Mouse (Mus musculus) cerebellum, adult 2 months (tissue): ENCODE measurements around the gene Trmt10b. TPM values are rescaled to one million over a fixed set of nuclear protein-coding genes. Genes with fewer than 3 reads are reported as not detected.

Source experiments
- DNase-seq, 2 experiments: peaks; one replicate each; pipeline ENCODE4 v3.0.0; 2021
- H3K27ac ChIP-seq: fragments of 200-500 bp; 2 replicates; pipeline ENCODE4 v1.5.1; 2012; ENCODE audit warnings: low read length, control low read depth, inconsistent platforms; ENCODE audit not compliant: insufficient read depth
- H3K27me3 ChIP-seq: fragments of 200-500 bp; 2 replicates; pipeline ENCODE4 v1.6.1; 2012; ENCODE audit warnings: inconsistent platforms, mild to moderate bottlenecking, low read length, moderate library complexity; ENCODE audit not compliant: control insufficient read depth, insufficient read depth
- H3K4me1 ChIP-seq: fragments of 200-500 bp; 2 replicates; pipeline ENCODE4 v1.6.1; 2011; ENCODE audit warnings: low read length; ENCODE audit not compliant: control insufficient read depth, insufficient read depth
- H3K4me3 ChIP-seq: fragments of 200-500 bp; replicated peaks from 2 replicates; pipeline ENCODE3; 2011; ENCODE audit warnings: mild to moderate bottlenecking, low read depth, low read length, control low read depth; ENCODE audit not compliant: insufficient read depth
- CTCF ChIP-seq: fragments of 200-500 bp; IDR thresholded peaks from 2 replicates; pipeline ENCODE4 v1.5.1; 2011; ENCODE audit warnings: low read depth, mild to moderate bottlenecking, control low read depth, low read length, moderate library complexity, borderline replicate concordance; ENCODE audit not compliant: insufficient read depth
- POLR2A ChIP-seq: fragments of 200-500 bp; IDR thresholded peaks from 2 replicates; pipeline ENCODE4 v1.6.1; 2011; ENCODE audit warnings: low read length, control low read depth, borderline replicate concordance; ENCODE audit not compliant: insufficient read depth
- WGBS: fragments of 180-500 bp; shearing (Covaris S2); methylation state at CpG from one replicate; pipeline ENCODE4 v1.1.7; 2018; 5-methylcytosine and 5-hydroxymethylcytosine counted together
- polyA plus RNA-seq: library from polyadenylated mRNA; depleted of rRNA; stranded (reverse); fragments of >200 nt; gene quantifications from 2 replicates; pipeline ENCODE4 v1.2.3, GENCODE M21; 2012; rRNA removed

Gene Trmt10b
- polyA plus RNA-seq, 1 experiment: 15.4 TPM

DNA sequence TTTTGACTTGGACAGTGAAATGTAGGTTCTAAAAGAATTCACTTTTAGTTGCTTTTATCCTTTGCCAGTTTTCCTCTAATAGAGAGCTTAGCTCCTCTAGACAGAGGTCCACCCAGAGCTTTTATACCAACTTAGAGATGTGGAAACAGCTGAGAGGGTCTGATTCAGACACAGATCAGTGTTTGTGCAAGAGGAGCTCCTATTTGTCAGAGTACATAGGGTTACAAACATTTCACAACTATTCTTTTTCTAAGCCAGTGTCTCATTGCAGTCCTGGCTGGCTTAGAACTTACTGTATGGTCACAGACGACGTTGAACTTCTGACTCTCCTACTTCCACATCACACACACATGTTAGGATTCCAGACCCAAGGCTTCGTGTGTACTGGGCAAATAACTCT, 59.7 kb downstream of the Trmt10b start:
- Histone ChIP-seq H3K27me3 (no peaks in the 10 kb centered on the region), H3K27ac (no peak overlapping the region), H3K4me3 (no peak overlapping the region), H3K4me1 (no peaks in the 10 kb centered on the region)
- TF ChIP-seq CTCF (no peak), POLR2A (no peak)
- no peak for DNase-seq
- WGBS: 88% methylated on average over 3 of the region's 3 CpGs

Other genes starting within 250 kb of the Trmt10b start
- 18.6 and 19.2 TPM in 2 replicates for gene Fbxo10, start 212.5 kb upstream of the Trmt10b start, polyA plus RNA-seq
- 140 and 155 TPM in 2 replicates for gene Tomm5, start 189.0 kb upstream of the Trmt10b start, polyA plus RNA-seq
- gene Frmpd1, start 112.3 kb upstream of the Trmt10b start, polyA plus RNA-seq: 8.2 and 8.9 TPM in 2 replicates
- gene Dcaf10, start 45.0 kb downstream of the Trmt10b start, polyA plus RNA-seq: 9.2 and 10.4 TPM in 2 replicates
- 23.3 and 26.1 TPM in 2 replicates for gene Exosc3, start 45.6 kb downstream of the Trmt10b start, polyA plus RNA-seq
- gene Slc25a51, start 111.6 kb downstream of the Trmt10b start, polyA plus RNA-seq: 93.8 and 98.9 TPM in 2 replicates
- gene Shb, start 235.3 kb downstream of the Trmt10b start, polyA plus RNA-seq: 7.1 and 8.3 TPM in 2 replicates